ENCODE assay signal across 11 mouse cellular contexts in genomic region chr3:30951652-30952051, GRCm38 (mm10). TPM values are rescaled to one million over a fixed set of nuclear protein-coding genes. Genes with fewer than 3 reads are reported as not detected.
A peak's percentile ranks its signal among the peaks of the same experiment; 100 is the strongest.
DNase-seq lines count a peak whose midpoint lies in the region; ATAC-seq and TF ChIP-seq lines count a peak whose summit lies in the region.
"Had no signal": no experiment of that assay in that cellular context is flagged by ENCODE, and none has a peak within 500 bp of the region (broad histone marks: within the 10 kb centered on the region; RNA-seq: fewer than 3 reads in every experiment).

No protein-coding gene starts in this region.

- TF ChIP-seq CTCF in lung, postnatal 0 days (IDR thresholded peaks at IDR 0.05) = no peak
- no peak for TF ChIP-seq CTCF in lung, adult 2 months (IDR thresholded peaks at IDR 0.05; ENCODE audit: insufficient read depth, low read length)
- no peak for TF ChIP-seq CTCF in cerebellum, adult 2 months (IDR thresholded peaks at IDR 0.05; ENCODE audit: borderline replicate concordance, insufficient read depth, low read depth, low read length)

- ATAC-seq in lung, postnatal 0 days = no peak

- DNase-seq in adrenal gland, adult (ENCODE audit: inconsistent age in 2 of 2, low spot score in 1 of 2) = peak; percentile 80 to 92
- no peak for DNase-seq in adrenal gland, postnatal 4 days (ENCODE audit: low spot score in 2 of 2)
- peak; percentile 18 for DNase-seq in lung, postnatal 0 days (ENCODE audit: low spot score)
- no peak for DNase-seq in lung, adult 2 months
- DNase-seq in cerebellum, adult 2 months = peak; percentile 77 to 86
- peak; percentile 35 for DNase-seq in left cerebral cortex, adult 9 months (ENCODE audit: low spot score in 2 of 2)
- DNase-seq in embryo, embryonic 10.5 days (ENCODE audit: low spot score) = no peak
- no peak for DNase-seq in neural tube, embryonic 10.5 days (ENCODE audit: extremely low spot score, low spot score)
- DNase-seq: gastrocnemius, postnatal 36 days had no signal

- H3K27ac ChIP-seq in lung, postnatal 0 days (ENCODE audit: low read length) = no peak overlapping the region
- H3K27ac ChIP-seq in cerebellum, adult 2 months (ENCODE audit: insufficient read depth, low read length) = no peak overlapping the region; the same call in 1 of the 2 replicates
- H3K27ac ChIP-seq: embryonic facial prominence, embryonic 12.5 days; limb, embryonic 13.5 days had no signal

- no peak overlapping the region for H3K4me2 ChIP-seq in lung, postnatal 0 days (replicated peaks; ENCODE audit: low read depth, low read length)
- H3K4me2 ChIP-seq: embryonic facial prominence, embryonic 12.5 days; limb, embryonic 13.5 days had no signal

- peaks cover 3% of the 10 kb centered on the region for H3K36me3 ChIP-seq in lung, postnatal 0 days (ENCODE audit: insufficient read depth, low read length)

- TF ChIP-seq POLR2A in lung, adult 2 months (IDR thresholded peaks at IDR 0.05; ENCODE audit: borderline replicate concordance, extremely low read depth, low read depth, low read length) = no peak
- TF ChIP-seq POLR2A in cerebellum, adult 2 months (IDR thresholded peaks at IDR 0.05; ENCODE audit: borderline replicate concordance, insufficient read depth, low read length) = no peak

- no peaks in the 10 kb centered on the region for H3K9me3 ChIP-seq in lung, postnatal 0 days (ENCODE audit: low read length)
- H3K9me3 ChIP-seq: embryonic facial prominence, embryonic 12.5 days; limb, embryonic 13.5 days had no signal

- TF ChIP-seq EP300 in lung, postnatal 0 days (IDR thresholded peaks at IDR 0.05) = no peak

- no peak overlapping the region for H3K9ac ChIP-seq in lung, postnatal 0 days (replicated peaks; ENCODE audit: low read depth)
- H3K9ac ChIP-seq: embryonic facial prominence, embryonic 12.5 days; limb, embryonic 13.5 days had no signal

- H3K27me3 ChIP-seq in lung, postnatal 0 days (replicated peaks; ENCODE audit: insufficient read depth, low read length) = no peaks in the 10 kb centered on the region
- H3K27me3 ChIP-seq in cerebellum, adult 2 months (ENCODE audit: control insufficient read depth, insufficient read depth, low read length) = no peaks in the 10 kb centered on the region
- H3K27me3 ChIP-seq: embryonic facial prominence, embryonic 12.5 days; limb, embryonic 13.5 days had no signal

- 67% methylated on average over 3 of the region's 3 CpGs for WGBS in lung, postnatal 0 days
- WGBS in lung, adult 2 months = 62% methylated on average over 3 of the region's 3 CpGs
- WGBS in cerebellum, adult 2 months = 29% methylated on average over 3 of the region's 3 CpGs

- no peak overlapping the region for H3K4me3 ChIP-seq in lung, postnatal 0 days (ENCODE audit: low read depth, low read length)
- no peak overlapping the region for H3K4me3 ChIP-seq in lung, adult 2 months (replicated peaks; ENCODE audit: extremely low read depth, low read depth, low read length)
- H3K4me3 ChIP-seq in cerebellum, adult 2 months (replicated peaks; ENCODE audit: insufficient read depth, low read depth, low read length) = no peak overlapping the region
- H3K4me3 ChIP-seq: embryonic facial prominence, embryonic 12.5 days; limb, embryonic 13.5 days had no signal

- H3K4me1 ChIP-seq in lung, postnatal 0 days (ENCODE audit: insufficient read depth, low read depth, low read length) = no peaks in the 10 kb centered on the region
- H3K4me1 ChIP-seq in lung, adult 2 months (ENCODE audit: control insufficient read depth, insufficient read depth, low read length) = no peaks in the 10 kb centered on the region
- H3K4me1 ChIP-seq in cerebellum, adult 2 months (ENCODE audit: control insufficient read depth, insufficient read depth, low read length) = peaks cover 9% of the 10 kb centered on the region; the same call in 1 of the 2 replicates
- H3K4me1 ChIP-seq: embryonic facial prominence, embryonic 12.5 days; limb, embryonic 13.5 days had no signal

RNA-seq across cellular contexts. Expression of gene Phc3, which starts 17.6 kb away (rescaled TPM):
- total RNA-seq in adrenal gland, postnatal 4 days (2021) = 10 to 100 TPM; 32.8 to 35.0 TPM
- polyA plus RNA-seq in lung, postnatal 0 days (2015; fragmentation: Nextera tagmentation; extraction: Ambion mirVana) = 4.4 and 4.8 TPM in 2 replicates
- 33.7 and 34.0 TPM in 2 replicates for polyA plus RNA-seq in lung, adult 2 months (2012; rRNA removed)
- 25.9 and 30.1 TPM in 2 replicates for polyA plus RNA-seq in cerebellum, adult 2 months (2012; rRNA removed)

RNA-seq across cellular contexts. Expression of gene Prkci, which starts 43.9 kb away (rescaled TPM):
- total RNA-seq in adrenal gland, postnatal 4 days (2021) = 10 to 100 TPM; 49.9 to 60.4 TPM
- polyA plus RNA-seq in lung, postnatal 0 days (2015; fragmentation: Nextera tagmentation; extraction: Ambion mirVana) = 37.1 and 43.8 TPM in 2 replicates
- polyA plus RNA-seq in lung, adult 2 months (2012; rRNA removed) = 29.0 and 42.9 TPM in 2 replicates
- polyA plus RNA-seq in cerebellum, adult 2 months (2012; rRNA removed) = 36.5 and 42.9 TPM in 2 replicates

Comparison
In these comparisons a context has a peak if more than half of its experiments do, and no peak if none do; other contexts are left out.
1. DNase-seq: peak in adrenal gland, adult (2 of 2), lung, postnatal 0 days (single experiment), cerebellum, adult 2 months (2 of 2) and left cerebral cortex, adult 9 months (2 of 2); none in adrenal gland, postnatal 4 days (0 of 2), lung, adult 2 months (single experiment), embryo, embryonic 10.5 days (single experiment) and neural tube, embryonic 10.5 days (single experiment).